Mouse (Mus musculus): Measurements from ENCODE around the gene Myo16. TPM values are rescaled to one million over a fixed set of nuclear protein-coding genes. Genes with fewer than 3 reads are reported as not detected.

Myo16 gene
- polyA plus RNA-seq, 1 experiment from 2014 or later, result 0.01 TPM

GRCm38 (mm10) chr8:10653282-10653681, 499.6 kb downstream of the Myo16 start:
- Histone ChIP-seq H3K4me1 (ENCODE audit: insufficient read depth) (no peaks in the 10 kb centered on the region), H3K27me3 (ENCODE audit: insufficient read depth, low read length) (no peaks in the 10 kb centered on the region), H3K27ac (ENCODE audit: low read depth) (0 out of 2 replicates have a peak overlapping the region, but pooled peaks have one; percentile 19), H3K36me3 (replicated peaks; ENCODE audit: insufficient read depth, low read length) (no peaks in the 10 kb centered on the region), H3K9me3 (ENCODE audit: low read length) (no peaks in the 10 kb centered on the region), H3K4me3 (ENCODE audit: low read depth, low read length) (no peak overlapping the region), H3K9ac (replicated peaks) (no peak overlapping the region), H3K4me2 (ENCODE audit: low read depth, low read length) (no peak overlapping the region)
- ATAC-seq, result peak; percentile 92
- peak; percentile 61 for TF ChIP-seq EP300 (IDR thresholded peaks at IDR 0.05; ENCODE audit: low read depth)
- TF ChIP-seq CTCF (IDR thresholded peaks at IDR 0.05; ENCODE audit: low read depth), result no peak
- DNase-seq, result peak; percentile 30
- whole genome bisulfite sequencing (ENCODE audit: insufficient replicate concordance), result 61% methylated on average over 9 of the region's 9 CpGs

- Histone ChIP-seq H3K4me1 (ENCODE audit: insufficient read depth) (no peaks in the 10 kb centered on the region), H3K9ac (replicated peaks) (no peak overlapping the region; the same call in 1 of the 2 replicates), H3K9me3 (ENCODE audit: low read length) (no peaks in the 10 kb centered on the region), H3K4me3 (ENCODE audit: low read depth, low read length) (no peak overlapping the region), H3K27me3 (ENCODE audit: insufficient read depth, low read length) (no peaks in the 10 kb centered on the region), H3K4me2 (ENCODE audit: low read depth, low read length) (no peak overlapping the region), H3K36me3 (replicated peaks; ENCODE audit: insufficient read depth, low read length) (no peaks in the 10 kb centered on the region), H3K27ac (ENCODE audit: low read depth) (no peak overlapping the region)
- peak; percentile 40 for ATAC-seq
- 43% methylated on average over 9 of the region's 9 CpGs for WGBS (ENCODE audit: insufficient replicate concordance)
- no peak for DNase-seq
- TF ChIP-seq CTCF (IDR thresholded peaks at IDR 0.05; ENCODE audit: low read depth) (no peak), EP300 (IDR thresholded peaks at IDR 0.05; ENCODE audit: low read depth) (peak; percentile 79)
These were observed 501.3 kb downstream of the Myo16 start for GRCm38 (mm10) chr8:10654922-10655518.

GRCm38 (mm10) chr8:10663770-10664470, 510.2 kb downstream of the Myo16 start:
- Histone ChIP-seq H3K4me2 (ENCODE audit: low read depth, low read length) (no peak overlapping the region), H3K9ac (replicated peaks) (no peak overlapping the region), H3K36me3 (replicated peaks; ENCODE audit: insufficient read depth, low read length) (no peaks in the 10 kb centered on the region), H3K4me3 (ENCODE audit: low read depth, low read length) (no peak overlapping the region), H3K9me3 (ENCODE audit: low read length) (no peaks in the 10 kb centered on the region), H3K4me1 (ENCODE audit: insufficient read depth) (peaks cover 7% of the 10 kb centered on the region), H3K27ac (ENCODE audit: low read depth) (no peak overlapping the region), H3K27me3 (ENCODE audit: insufficient read depth, low read length) (no peaks in the 10 kb centered on the region)
- ATAC-seq, result peak; percentile 43; the same call in 1 of the 2 replicates
- DNase-seq, result no peak
- TF ChIP-seq CTCF (IDR thresholded peaks at IDR 0.05; ENCODE audit: low read depth) (no peak), EP300 (IDR thresholded peaks at IDR 0.05; ENCODE audit: low read depth) (no peak)
- 37% methylated on average over 8 of the region's 8 CpGs for WGBS (ENCODE audit: insufficient replicate concordance)

DNA sequence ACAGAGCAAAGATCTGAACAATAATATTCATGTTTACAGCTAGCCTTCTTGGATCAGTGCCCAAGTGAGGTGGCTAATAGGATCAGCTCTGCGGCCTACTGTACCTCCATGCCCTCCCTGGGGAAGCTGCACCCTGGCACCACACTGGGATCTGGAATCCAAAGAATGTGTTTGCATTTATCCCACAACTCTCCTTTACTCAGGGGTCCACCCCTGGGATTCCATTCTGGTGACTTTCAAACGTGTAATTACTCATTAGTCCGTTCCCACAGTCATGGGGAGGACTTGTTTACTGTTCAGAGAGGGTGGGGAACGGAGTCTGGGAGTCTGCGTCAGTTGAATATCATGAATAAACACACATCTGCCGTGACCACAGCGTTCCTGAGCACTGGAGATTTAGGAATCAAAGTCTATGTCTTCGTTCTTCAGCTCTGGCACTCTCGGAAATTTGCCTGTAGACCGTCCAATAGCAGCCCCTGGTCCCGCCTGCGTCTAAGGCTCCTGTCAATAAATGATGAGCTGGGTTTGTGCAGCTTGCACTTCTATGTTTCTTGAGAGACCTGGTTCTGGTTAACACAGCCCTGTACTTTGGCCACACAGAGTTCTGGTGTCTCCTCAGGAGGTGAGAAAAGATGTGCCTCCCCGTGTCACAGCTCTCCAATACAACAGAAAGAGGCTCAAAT, 511.3 kb downstream of the Myo16 start:
- Histone ChIP-seq H3K36me3 (replicated peaks; ENCODE audit: insufficient read depth, low read length) (no peaks in the 10 kb centered on the region), H3K4me1 (ENCODE audit: insufficient read depth) (peaks cover 7% of the 10 kb centered on the region), H3K4me3 (ENCODE audit: low read depth, low read length) (no peak overlapping the region), H3K27me3 (ENCODE audit: insufficient read depth, low read length) (no peaks in the 10 kb centered on the region), H3K4me2 (ENCODE audit: low read depth, low read length) (no peak overlapping the region), H3K27ac (ENCODE audit: low read depth) (no peak overlapping the region), H3K9ac (replicated peaks) (no peak overlapping the region), H3K9me3 (ENCODE audit: low read length) (no peaks in the 10 kb centered on the region)
- DNase-seq, result no peak
- TF ChIP-seq CTCF (IDR thresholded peaks at IDR 0.05; ENCODE audit: low read depth), result no peak
- TF ChIP-seq EP300 (IDR thresholded peaks at IDR 0.05; ENCODE audit: low read depth), result no peak
- 50% methylated on average over 13 of the region's 13 CpGs for WGBS (ENCODE audit: insufficient replicate concordance)
- ATAC-seq, result no peak

- TF ChIP-seq CTCF (IDR thresholded peaks at IDR 0.05; ENCODE audit: low read depth) (no peak), EP300 (IDR thresholded peaks at IDR 0.05; ENCODE audit: low read depth) (no peak)
- Histone ChIP-seq H3K27ac (ENCODE audit: low read depth) (no peak overlapping the region), H3K27me3 (ENCODE audit: insufficient read depth, low read length) (no peaks in the 10 kb centered on the region), H3K9ac (replicated peaks) (no peak overlapping the region), H3K9me3 (ENCODE audit: low read length) (no peaks in the 10 kb centered on the region), H3K4me3 (ENCODE audit: low read depth, low read length) (no peak overlapping the region), H3K36me3 (replicated peaks; ENCODE audit: insufficient read depth, low read length) (no peaks in the 10 kb centered on the region), H3K4me1 (ENCODE audit: insufficient read depth) (peaks cover 7% of the 10 kb centered on the region), H3K4me2 (ENCODE audit: low read depth, low read length) (no peak overlapping the region)
- 38% methylated on average over 4 of the region's 4 CpGs for WGBS (ENCODE audit: insufficient replicate concordance)
- ATAC-seq, result no peak
- DNase-seq, result no peak
These were observed 512.1 kb downstream of the Myo16 start for GRCm38 (mm10) chr8:10665821-10666283.
